Mouse (Mus musculus): ENCODE data around the gene Prickle2. TPM values are rescaled to one million over a fixed set of nuclear protein-coding genes. Genes with fewer than 3 reads are reported as not detected.

Prickle2 gene
- total RNA-seq, 1 experiment from 2014 or later: 0.05 TPM

DNA sequence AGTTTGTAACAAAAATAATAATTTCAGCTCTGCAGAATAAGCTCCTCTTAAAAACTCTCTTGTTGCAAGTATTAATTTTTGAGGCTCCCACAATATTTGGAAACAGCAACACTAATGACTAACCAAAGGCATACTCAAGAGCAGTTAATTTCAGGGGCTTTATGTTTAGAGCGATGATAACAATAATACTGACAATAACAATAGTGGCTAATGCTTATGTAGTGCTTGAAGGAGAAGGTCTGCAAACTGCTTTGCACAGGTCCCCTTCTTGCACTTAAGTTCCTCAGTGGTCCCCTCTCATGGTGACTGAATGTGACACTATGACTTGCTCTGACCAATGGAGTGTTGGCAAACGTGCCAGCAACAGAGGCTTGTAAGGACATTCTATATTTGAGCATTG is 160.8 kb downstream of the Prickle2 start:
- no peak for ATAC-seq (replicated peaks in 1 of 2; ENCODE audit: insufficient read depth in 1 of 2, low FRiP score in 2 of 2, low TSS enrichment in 1 of 2, low read depth in 1 of 2, poor library complexity in 2 of 2, severe bottlenecking in 2 of 2)

GRCm38 (mm10) chr6:92543825-92544224 is 162.1 kb downstream of the Prickle2 start:
- ATAC-seq (replicated peaks in 1 of 2; ENCODE audit: insufficient read depth in 1 of 2, low FRiP score in 2 of 2, low TSS enrichment in 1 of 2, low read depth in 1 of 2, poor library complexity in 2 of 2, severe bottlenecking in 2 of 2): no peak

DNA sequence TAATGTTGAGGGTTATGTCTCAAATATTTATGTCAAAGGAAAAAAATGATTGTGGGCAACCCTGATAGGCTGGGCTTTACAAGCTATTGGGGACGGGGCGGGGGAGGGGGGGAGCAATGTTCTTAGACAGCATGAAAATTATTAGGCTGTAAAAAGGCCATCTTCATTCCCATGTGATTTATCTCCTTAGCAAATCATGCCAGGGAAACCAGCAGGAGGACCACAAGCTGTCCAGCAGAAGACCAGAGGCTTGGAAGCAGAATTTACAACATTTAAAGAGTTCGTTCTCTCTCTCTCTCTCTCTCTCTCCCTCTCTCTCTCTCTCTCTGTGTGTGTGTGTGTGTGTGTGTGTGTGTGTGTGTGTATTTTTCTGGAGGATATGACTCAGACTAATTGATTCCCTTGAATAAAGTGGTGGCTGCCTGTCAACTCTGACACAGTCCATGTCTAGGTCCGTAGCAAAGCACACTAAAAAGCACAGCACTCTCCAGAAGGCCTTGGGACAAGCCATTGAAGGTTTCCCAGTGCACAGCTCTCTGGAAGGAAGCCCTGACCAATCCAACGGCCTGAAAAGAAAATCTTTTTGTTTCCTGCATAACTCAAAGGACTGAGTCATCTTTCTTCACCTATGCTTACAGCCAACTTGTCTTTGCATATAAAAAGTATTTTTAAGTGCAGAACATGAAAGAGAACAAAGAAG is 163.4 kb downstream of the Prickle2 start:
- ATAC-seq (replicated peaks in 1 of 2; ENCODE audit: insufficient read depth in 1 of 2, low FRiP score in 2 of 2, low TSS enrichment in 1 of 2, low read depth in 1 of 2, poor library complexity in 2 of 2, severe bottlenecking in 2 of 2): no peak

DNA sequence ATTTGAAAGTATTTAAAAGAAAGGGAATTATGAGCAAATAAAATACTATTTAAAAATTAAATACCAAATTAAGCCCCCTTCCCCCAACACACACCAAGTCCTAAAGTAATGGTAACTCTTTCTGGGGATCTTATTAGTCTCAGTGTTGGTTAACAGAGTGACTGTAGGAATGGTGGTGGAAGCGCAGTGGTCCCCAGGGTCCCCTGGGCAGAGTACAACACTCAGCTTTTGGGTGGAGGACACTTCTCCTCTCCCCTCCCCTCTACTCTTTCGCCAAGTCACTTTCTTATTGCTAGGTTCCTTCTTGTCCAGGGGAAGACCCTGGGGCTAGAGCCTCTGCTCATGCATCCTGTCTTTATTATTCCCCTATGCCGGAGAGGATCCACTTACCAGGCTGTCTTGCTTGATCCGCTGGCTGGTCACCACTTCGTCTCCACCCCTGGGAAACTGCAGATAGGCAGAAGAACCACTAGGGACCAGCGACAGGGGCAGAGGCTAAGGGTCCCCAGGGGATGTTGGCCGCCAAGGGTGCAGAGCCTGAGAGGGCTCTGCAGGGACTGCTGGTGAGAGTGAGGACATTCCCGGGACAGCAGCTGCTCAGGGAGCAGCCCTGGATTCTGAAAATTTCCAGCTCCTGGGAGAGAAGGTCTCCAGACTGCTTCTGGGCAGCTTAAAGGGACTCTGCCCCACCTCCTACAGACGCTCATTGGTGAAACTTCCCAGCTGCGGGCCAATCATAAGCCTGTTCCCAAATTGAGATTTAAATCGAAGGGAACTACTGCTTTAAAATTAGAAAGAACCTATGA is 171.5 kb downstream of the Prickle2 start:
- peak; percentile 53 to 74 for ATAC-seq (replicated peaks in 1 of 2; ENCODE audit: insufficient read depth in 1 of 2, low FRiP score in 2 of 2, low TSS enrichment in 1 of 2, low read depth in 1 of 2, poor library complexity in 2 of 2, severe bottlenecking in 2 of 2)

- no peak for ATAC-seq (replicated peaks in 1 of 2; ENCODE audit: insufficient read depth in 1 of 2, low FRiP score in 2 of 2, low TSS enrichment in 1 of 2, low read depth in 1 of 2, poor library complexity in 2 of 2, severe bottlenecking in 2 of 2)
Measured at GRCm38 (mm10) chr6:92533306-92534063, 172.5 kb downstream of the Prickle2 start.

GRCm38 (mm10) chr6:92532896-92533295 is 173.1 kb downstream of the Prickle2 start:
- no peak for ATAC-seq (replicated peaks in 1 of 2; ENCODE audit: insufficient read depth in 1 of 2, low FRiP score in 2 of 2, low TSS enrichment in 1 of 2, low read depth in 1 of 2, poor library complexity in 2 of 2, severe bottlenecking in 2 of 2)

DNA sequence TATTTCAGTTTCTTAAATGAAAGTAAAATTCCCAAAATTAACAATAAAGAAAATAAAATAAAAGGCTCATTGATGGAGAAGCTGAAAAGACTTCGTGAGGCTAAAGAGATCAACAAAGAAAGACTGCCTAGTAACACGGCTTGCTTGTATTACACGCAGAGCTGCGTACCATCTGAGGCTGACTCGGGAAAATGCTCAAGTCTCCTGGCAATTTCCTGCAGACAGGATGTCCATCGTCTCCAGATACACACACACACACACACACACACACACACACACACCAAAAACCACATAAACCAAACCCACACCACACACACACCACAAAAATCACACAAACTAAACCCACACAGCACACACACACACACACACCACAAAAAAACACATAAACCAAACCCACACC is 173.6 kb downstream of the Prickle2 start:
- no peak for ATAC-seq (replicated peaks in 1 of 2; ENCODE audit: insufficient read depth in 1 of 2, low FRiP score in 2 of 2, low TSS enrichment in 1 of 2, low read depth in 1 of 2, poor library complexity in 2 of 2, severe bottlenecking in 2 of 2)

- ATAC-seq (replicated peaks in 1 of 2; ENCODE audit: insufficient read depth in 1 of 2, low FRiP score in 2 of 2, low TSS enrichment in 1 of 2, low read depth in 1 of 2, poor library complexity in 2 of 2, severe bottlenecking in 2 of 2): no peak
Measured at GRCm38 (mm10) chr6:92526212-92526611, 179.7 kb downstream of the Prickle2 start.

DNA sequence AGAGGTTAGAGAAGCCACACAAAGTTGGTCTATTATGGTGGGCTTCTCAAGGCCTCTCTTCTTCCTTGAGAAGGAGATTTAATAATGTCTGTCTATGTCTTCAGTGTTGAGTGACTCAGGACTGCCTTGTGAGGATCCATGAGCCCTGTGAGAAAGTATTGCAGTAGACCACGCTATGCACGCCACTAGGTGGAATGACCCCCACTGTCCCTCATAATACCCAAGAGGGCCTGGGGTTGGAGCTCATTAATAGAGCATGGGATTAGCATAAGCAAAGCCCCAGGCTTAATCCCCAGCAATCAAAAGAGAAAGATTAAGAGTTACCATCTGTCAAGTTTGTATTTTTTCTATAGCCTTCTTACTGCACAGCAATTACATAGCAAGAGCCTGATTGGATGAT is 180.3 kb downstream of the Prickle2 start:
- ATAC-seq (replicated peaks in 1 of 2; ENCODE audit: insufficient read depth in 1 of 2, low FRiP score in 2 of 2, low TSS enrichment in 1 of 2, low read depth in 1 of 2, poor library complexity in 2 of 2, severe bottlenecking in 2 of 2): no peak

DNA sequence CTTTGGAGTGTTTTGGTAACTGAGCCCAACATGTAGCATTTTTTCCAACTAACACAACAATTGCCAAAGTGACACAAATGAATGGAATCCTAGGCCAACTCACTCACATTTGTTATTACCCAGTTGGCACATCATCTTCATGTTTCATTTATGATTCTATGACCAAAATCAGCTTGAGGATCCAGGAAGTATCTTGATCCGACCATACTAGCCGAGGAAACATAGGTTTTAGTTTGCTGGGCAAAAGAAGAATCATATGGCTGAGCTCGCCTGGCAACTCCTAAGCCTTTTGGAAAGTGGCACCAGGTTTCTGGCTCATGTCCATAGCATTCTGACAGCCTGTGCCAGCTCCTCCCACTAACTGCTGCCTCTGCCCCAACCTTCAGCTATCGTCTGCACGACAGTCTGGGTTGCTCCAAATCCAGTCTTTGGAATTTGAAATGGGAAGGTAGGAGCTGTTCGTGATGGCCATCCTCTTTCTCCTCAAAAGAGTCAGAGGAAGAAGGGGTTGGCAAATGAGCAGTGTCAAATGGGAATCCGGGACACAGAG is 184.4 kb downstream of the Prickle2 start:
- ATAC-seq (replicated peaks in 1 of 2; ENCODE audit: insufficient read depth in 1 of 2, low FRiP score in 2 of 2, low TSS enrichment in 1 of 2, low read depth in 1 of 2, poor library complexity in 2 of 2, severe bottlenecking in 2 of 2): no peak

DNA sequence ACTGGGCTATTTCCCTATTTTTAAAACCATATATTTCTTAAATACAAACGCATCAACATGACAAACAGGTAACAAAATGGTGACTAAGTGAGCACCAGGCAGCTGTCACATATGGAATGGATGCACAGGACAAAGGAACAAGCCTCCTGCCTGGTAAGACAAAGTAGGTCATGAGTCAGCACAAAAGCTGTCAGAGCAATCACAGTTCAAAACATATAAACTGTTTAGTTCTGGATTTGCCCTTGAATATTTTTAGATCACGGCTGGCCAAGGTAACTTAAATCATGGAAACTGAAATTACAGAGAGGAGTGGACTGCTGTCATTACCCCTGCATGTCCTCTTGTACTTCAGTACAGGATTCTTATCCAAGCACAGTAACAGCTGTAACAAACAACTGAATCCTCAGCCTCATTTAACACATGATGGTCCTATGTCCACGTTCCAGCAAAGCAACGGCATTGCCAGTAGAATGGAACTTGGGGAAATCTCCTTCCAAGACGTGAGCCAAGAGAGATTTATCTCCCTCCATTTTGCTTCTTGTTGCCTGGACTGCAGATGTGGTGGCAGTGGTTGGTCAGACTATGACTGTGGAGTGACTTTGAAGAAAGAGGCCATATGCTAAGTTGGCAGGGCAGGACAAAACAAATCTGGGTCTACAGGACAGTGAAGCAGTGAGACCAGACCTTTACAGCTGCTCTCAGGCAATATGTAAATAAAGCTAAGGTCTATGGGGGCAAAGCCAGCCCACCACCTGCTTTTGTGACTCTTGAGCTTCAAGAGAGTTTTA is 185.7 kb downstream of the Prickle2 start:
- no peak for ATAC-seq (replicated peaks in 1 of 2; ENCODE audit: insufficient read depth in 1 of 2, low FRiP score in 2 of 2, low TSS enrichment in 1 of 2, low read depth in 1 of 2, poor library complexity in 2 of 2, severe bottlenecking in 2 of 2)

DNA sequence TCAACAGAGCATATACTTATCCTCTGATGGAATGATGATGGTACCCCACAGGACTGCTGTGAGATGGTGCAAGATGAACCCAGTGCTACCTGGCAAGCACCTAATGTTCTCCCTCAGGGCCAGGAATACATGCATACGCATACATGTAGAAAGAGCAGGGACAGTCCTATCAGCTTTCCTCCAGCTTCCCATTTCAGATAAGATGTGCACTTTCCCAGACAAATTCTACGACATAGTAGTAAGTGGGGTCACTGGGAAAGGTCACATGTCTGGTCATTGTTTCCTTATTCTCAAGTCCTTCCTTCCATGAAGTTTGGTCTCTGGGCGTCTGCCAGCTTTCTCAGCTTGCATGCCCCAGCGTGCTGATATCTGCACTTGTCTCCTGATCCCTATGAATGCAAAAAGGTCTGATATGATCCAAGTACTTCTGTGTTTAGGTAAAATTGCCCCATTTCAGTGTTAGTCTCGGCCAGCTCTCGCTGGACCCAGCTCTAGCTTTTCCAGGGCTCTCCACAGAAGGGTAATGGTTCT is 187.5 kb downstream of the Prickle2 start:
- ATAC-seq (replicated peaks in 1 of 2; ENCODE audit: insufficient read depth in 1 of 2, low FRiP score in 2 of 2, low TSS enrichment in 1 of 2, low read depth in 1 of 2, poor library complexity in 2 of 2, severe bottlenecking in 2 of 2): no peak

DNA sequence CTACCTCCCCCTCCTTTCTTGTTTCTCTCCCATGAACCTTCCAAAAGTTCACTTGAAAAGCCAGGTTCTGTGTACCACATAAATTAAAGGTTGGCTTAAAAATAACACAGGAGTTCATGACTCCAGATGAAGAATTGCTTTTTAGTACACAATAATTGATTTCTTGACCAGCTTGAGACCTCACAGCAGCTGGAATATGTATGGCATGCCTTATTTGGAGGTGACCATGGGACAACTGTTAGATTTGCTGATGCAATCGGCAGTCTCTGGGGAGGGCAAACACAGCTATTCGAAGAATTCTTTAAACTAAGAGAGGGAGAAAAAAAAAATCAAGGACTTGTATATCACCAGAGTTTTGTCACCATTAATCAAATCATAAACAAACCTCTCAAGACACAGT is 189.0 kb downstream of the Prickle2 start:
- no peak for ATAC-seq (replicated peaks in 1 of 2; ENCODE audit: insufficient read depth in 1 of 2, low FRiP score in 2 of 2, low TSS enrichment in 1 of 2, low read depth in 1 of 2, poor library complexity in 2 of 2, severe bottlenecking in 2 of 2)

- ATAC-seq (replicated peaks in 1 of 2; ENCODE audit: insufficient read depth in 1 of 2, low FRiP score in 2 of 2, low TSS enrichment in 1 of 2, low read depth in 1 of 2, poor library complexity in 2 of 2, severe bottlenecking in 2 of 2): no peak
Measured at GRCm38 (mm10) chr6:92512001-92512400, 194.0 kb downstream of the Prickle2 start.

- no peak for ATAC-seq (replicated peaks in 1 of 2; ENCODE audit: insufficient read depth in 1 of 2, low FRiP score in 2 of 2, low TSS enrichment in 1 of 2, low read depth in 1 of 2, poor library complexity in 2 of 2, severe bottlenecking in 2 of 2)
Measured at GRCm38 (mm10) chr6:92509712-92510111, 196.2 kb downstream of the Prickle2 start.

- ATAC-seq (replicated peaks in 1 of 2; ENCODE audit: insufficient read depth in 1 of 2, low FRiP score in 2 of 2, low TSS enrichment in 1 of 2, low read depth in 1 of 2, poor library complexity in 2 of 2, severe bottlenecking in 2 of 2): no peak
Measured at GRCm38 (mm10) chr6:92506276-92506675, 199.7 kb downstream of the Prickle2 start.

DNA sequence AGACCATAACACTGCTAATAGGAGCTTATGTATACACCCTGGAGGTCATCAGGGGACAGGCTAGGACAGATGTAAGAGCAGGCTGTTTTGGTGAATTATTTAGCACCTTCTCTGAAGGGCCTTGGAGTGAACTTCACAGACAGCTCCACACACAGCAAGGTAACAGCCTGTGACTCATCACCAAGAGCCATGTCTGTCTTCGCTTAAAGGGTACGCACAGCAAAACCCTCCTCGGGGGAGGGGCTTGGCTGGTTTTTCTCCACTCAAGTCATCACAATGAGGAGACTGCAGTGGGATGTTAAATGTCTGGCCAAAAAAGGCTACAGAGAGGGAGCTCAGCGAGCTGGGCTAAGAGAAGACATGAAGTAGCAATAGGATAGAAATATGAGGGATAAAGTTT is 206.5 kb downstream of the Prickle2 start:
- no peak for ATAC-seq (replicated peaks in 1 of 2; ENCODE audit: insufficient read depth in 1 of 2, low FRiP score in 2 of 2, low TSS enrichment in 1 of 2, low read depth in 1 of 2, poor library complexity in 2 of 2, severe bottlenecking in 2 of 2)
